Mouse (Mus musculus) limb, embryonic 12.5 days (tissue): ENCODE results near the gene Hs3st5. TPM values are rescaled to one million over a fixed set of nuclear protein-coding genes. Genes with fewer than 3 reads are reported as not detected.

ENCODE experiments used
- ATAC-seq: fragments of 200-750 bp; cut with Nextera tagmentation; 2 replicates; pipeline ENCODE4 v1.8.0; 2017; ENCODE audit warnings: low read depth, moderate TSS enrichment; ENCODE audit not compliant: insufficient number of reproducible peaks, insufficient read depth, low FRiP score, low TSS enrichment
- H3K27ac ChIP-seq: fragments of 300-500 bp; sonication (generic); 2 replicates; pipeline ENCODE4 v1.5.1; 2016; ENCODE audit warnings: mild to moderate bottlenecking, moderate library complexity
- H3K27me3 ChIP-seq: fragments of 300-500 bp; sonication (generic); 2 replicates; pipeline ENCODE4 v1.6.1; 2016; ENCODE audit warnings: mild to moderate bottlenecking, moderate library complexity
- H3K36me3 ChIP-seq: fragments of 300-500 bp; sonication (generic); 2 replicates; pipeline ENCODE4 v1.6.1; 2016; ENCODE audit warnings: mild to moderate bottlenecking, moderate library complexity
- H3K4me1 ChIP-seq: fragments of 300-500 bp; sonication (generic); replicated peaks from 2 replicates; pipeline ENCODE4 v1.6.1; 2016
- H3K4me2 ChIP-seq: fragments of 300-500 bp; sonication (generic); 2 replicates; pipeline ENCODE4 v1.6.1; 2016; ENCODE audit warnings: mild to moderate bottlenecking, moderate library complexity
- H3K4me3 ChIP-seq: fragments of 300-500 bp; sonication (generic); replicated peaks from 2 replicates; pipeline ENCODE4 v1.5.1; 2016; ENCODE audit warnings: mild to moderate bottlenecking
- H3K9ac ChIP-seq: fragments of 300-500 bp; sonication (generic); replicated peaks from 2 replicates; pipeline ENCODE4 v1.6.1; 2016; ENCODE audit warnings: mild to moderate bottlenecking, moderate library complexity
- H3K9me3 ChIP-seq: fragments of 300-500 bp; sonication (generic); 2 replicates; pipeline ENCODE4 v1.6.1; 2016; ENCODE audit warnings: mild to moderate bottlenecking, moderate library complexity
- WGBS: fragments of 180-500 bp; shearing (Covaris S2); methylation state at CpG from one replicate; pipeline ENCODE4 v1.1.7; 2016; 5-methylcytosine and 5-hydroxymethylcytosine counted together
- polyA plus RNA-seq: library from polyadenylated mRNA; unstranded; fragments of >200 nt; fragmentation: Nextera tagmentation; extraction: Ambion mirVana; gene quantifications from 2 replicates; pipeline ENCODE4 v1.2.1, GENCODE M21; 2016

Gene Hs3st5
- polyA plus RNA-seq, 1 experiment from 2014 or later: 1.4 TPM

DNA sequence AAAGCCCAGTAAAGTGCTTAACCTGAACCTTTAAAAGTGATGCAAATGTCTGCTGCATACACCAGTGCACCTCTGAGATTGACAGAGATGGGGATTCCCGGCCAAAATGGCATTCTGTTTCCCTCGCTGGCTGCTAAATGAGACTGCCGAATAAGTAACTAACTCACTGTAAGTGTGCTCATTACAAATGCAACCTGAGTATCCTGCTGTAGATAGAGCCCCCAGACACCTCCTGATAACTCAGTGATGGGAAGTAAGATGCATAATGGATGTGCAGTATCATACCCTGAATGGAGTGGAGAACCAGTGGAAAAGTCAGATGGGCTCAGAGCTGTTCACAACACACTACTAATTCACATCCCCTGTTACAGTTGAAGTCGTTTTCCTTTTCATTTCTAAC, 298.7 kb downstream of the Hs3st5 start:
- no peak overlapping the region for H3K9ac ChIP-seq
- no peak overlapping the region for H3K4me3 ChIP-seq
- no peak for ATAC-seq
- no peaks in the 10 kb centered on the region for H3K36me3 ChIP-seq
- H3K9me3 ChIP-seq: no peaks in the 10 kb centered on the region
- H3K4me2 ChIP-seq: no peak overlapping the region
- H3K27me3 ChIP-seq: no peaks in the 10 kb centered on the region
- H3K27ac ChIP-seq: no peak overlapping the region
- 0 out of 2 replicates have a peak, but pooled peaks cover 3% of the 10 kb centered on the region for H3K4me1 ChIP-seq
- 82% methylated on average over 4 of the region's 4 CpGs for WGBS

DNA sequence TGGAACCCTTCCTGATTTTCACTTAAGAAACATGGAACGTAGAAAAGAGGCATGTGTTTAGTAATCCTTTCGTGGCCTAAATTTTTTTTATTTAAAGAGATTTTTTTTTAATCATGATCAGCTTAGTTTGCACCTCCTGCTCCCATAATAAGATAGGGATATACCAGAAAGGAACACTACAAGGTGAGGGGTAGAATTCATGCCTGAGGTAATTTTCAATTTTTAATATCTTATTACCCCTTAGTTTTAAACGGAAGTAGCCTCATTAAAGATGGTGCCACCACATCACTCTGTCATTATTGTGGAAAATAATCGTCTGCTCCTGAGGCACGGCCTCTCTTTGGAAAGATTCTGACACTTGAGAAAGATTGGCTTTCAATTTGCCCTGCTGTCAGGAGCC, 299.2 kb downstream of the Hs3st5 start:
- H3K36me3 ChIP-seq: no peaks in the 10 kb centered on the region
- 75% methylated on average over 5 of the region's 5 CpGs for WGBS
- no peaks in the 10 kb centered on the region for H3K9me3 ChIP-seq
- no peak overlapping the region for H3K27ac ChIP-seq
- no peak overlapping the region for H3K9ac ChIP-seq
- H3K4me1 ChIP-seq: 0 out of 2 replicates have a peak, but pooled peaks cover 3% of the 10 kb centered on the region
- H3K4me3 ChIP-seq: no peak overlapping the region
- ATAC-seq: no peak
- no peak overlapping the region for H3K4me2 ChIP-seq
- H3K27me3 ChIP-seq: no peaks in the 10 kb centered on the region

GRCm38 (mm10) chr10:36807007-36807406, 300.4 kb downstream of the Hs3st5 start:
- ATAC-seq: no peak
- no peak overlapping the region for H3K27ac ChIP-seq
- no peak overlapping the region for H3K9ac ChIP-seq
- WGBS: 75% methylated on average over 5 of the region's 5 CpGs
- H3K4me2 ChIP-seq: no peak overlapping the region
- no peaks in the 10 kb centered on the region for H3K4me1 ChIP-seq
- H3K36me3 ChIP-seq: no peaks in the 10 kb centered on the region
- no peaks in the 10 kb centered on the region for H3K9me3 ChIP-seq
- H3K4me3 ChIP-seq: no peak overlapping the region
- H3K27me3 ChIP-seq: no peaks in the 10 kb centered on the region

GRCm38 (mm10) chr10:36818867-36819266, 312.3 kb downstream of the Hs3st5 start:
- no peak for ATAC-seq
- H3K9me3 ChIP-seq: no peaks in the 10 kb centered on the region

DNA sequence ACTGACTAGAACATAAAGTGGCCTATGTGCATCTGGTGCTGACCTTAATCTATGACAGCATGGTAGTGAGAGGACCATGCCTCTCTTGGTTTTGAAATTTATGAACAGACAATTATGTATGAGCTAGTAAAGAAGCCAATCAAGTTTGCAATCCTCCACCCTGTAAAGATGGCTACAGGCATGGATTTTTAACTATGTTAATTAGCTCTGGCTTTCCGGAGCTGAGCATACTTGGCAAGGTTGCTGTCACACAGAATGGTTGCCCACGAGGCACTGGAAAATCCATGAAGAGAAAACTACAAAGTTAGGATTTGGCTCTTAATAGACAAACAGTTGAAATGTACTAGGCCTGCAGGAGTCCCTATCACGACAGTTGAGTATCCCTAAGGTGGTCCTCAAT, 322.5 kb downstream of the Hs3st5 start:
- Histone ChIP-seq H3K27me3 (no peaks in the 10 kb centered on the region), H3K4me2 (no peak overlapping the region), H3K27ac (no peak overlapping the region), H3K9me3 (no peaks in the 10 kb centered on the region), H3K9ac (no peak overlapping the region), H3K36me3 (no peaks in the 10 kb centered on the region), H3K4me1 (no peaks in the 10 kb centered on the region), H3K4me3 (no peak overlapping the region)
- WGBS: 72% methylated on average over 3 of the region's 3 CpGs
- ATAC-seq: no peak

More at GRCm38 (mm10) chr10:36818867-36819266, 312.3 kb downstream of the Hs3st5 start:
- Histone ChIP-seq H3K4me1 (no peaks in the 10 kb centered on the region), H3K27me3 (no peaks in the 10 kb centered on the region), H3K36me3 (no peaks in the 10 kb centered on the region), H3K27ac (no peak overlapping the region), H3K9ac (no peak overlapping the region), H3K4me2 (no peak overlapping the region), H3K4me3 (no peak overlapping the region)

DNA sequence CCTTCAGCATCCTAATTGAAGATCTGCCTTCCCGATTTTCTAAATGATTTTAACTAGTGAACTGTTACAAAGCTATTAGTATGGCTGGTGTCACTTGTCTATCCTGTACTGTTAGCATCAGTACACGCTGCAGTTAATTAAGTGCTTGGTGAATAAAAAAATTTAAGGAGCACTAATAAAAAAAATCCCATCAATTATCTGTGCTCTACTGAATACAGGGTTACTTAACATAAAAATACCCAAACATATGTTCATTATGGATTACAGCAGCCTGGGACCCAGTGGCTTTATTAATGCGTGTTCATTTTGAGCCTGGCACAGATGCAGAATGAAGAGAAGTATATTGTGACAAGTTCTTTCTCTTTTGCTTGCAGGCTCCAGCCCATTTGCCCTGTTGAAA, 325.6 kb downstream of the Hs3st5 start:
- no peaks in the 10 kb centered on the region for H3K27me3 ChIP-seq
- no peak overlapping the region for H3K4me2 ChIP-seq
- ATAC-seq: no peak
- no peaks in the 10 kb centered on the region for H3K36me3 ChIP-seq
- H3K9ac ChIP-seq: no peak overlapping the region
- no peak overlapping the region for H3K4me3 ChIP-seq
- no peaks in the 10 kb centered on the region for H3K4me1 ChIP-seq
- no peaks in the 10 kb centered on the region for H3K9me3 ChIP-seq
- WGBS: 59% methylated on average over 3 of the region's 3 CpGs
- no peak overlapping the region for H3K27ac ChIP-seq

DNA sequence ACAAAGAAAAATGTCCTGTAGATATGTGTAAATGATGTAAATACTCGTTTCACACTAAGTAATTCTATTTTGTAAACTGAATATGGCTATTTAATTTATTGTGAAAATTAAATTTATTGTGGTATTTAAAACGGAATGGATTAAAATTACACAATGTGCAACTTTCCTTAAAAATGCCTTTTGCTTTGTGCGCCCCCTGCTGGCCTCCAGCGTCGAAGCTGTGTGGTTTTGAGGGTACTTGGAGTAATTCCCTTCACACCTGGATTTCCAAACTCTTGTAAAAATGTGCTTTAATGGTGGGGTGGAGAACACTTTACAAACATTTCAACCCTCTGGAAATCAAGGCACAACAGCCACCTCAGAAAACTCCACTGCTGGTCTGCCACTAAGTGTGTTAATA, 327.6 kb downstream of the Hs3st5 start:
- Histone ChIP-seq H3K27ac (no peak overlapping the region), H3K9ac (no peak overlapping the region), H3K4me2 (no peak overlapping the region), H3K9me3 (no peaks in the 10 kb centered on the region), H3K4me1 (no peaks in the 10 kb centered on the region), H3K27me3 (no peaks in the 10 kb centered on the region), H3K4me3 (no peak overlapping the region), H3K36me3 (no peaks in the 10 kb centered on the region)
- ATAC-seq: no peak
- WGBS: 18% methylated on average over 5 of the region's 5 CpGs

DNA sequence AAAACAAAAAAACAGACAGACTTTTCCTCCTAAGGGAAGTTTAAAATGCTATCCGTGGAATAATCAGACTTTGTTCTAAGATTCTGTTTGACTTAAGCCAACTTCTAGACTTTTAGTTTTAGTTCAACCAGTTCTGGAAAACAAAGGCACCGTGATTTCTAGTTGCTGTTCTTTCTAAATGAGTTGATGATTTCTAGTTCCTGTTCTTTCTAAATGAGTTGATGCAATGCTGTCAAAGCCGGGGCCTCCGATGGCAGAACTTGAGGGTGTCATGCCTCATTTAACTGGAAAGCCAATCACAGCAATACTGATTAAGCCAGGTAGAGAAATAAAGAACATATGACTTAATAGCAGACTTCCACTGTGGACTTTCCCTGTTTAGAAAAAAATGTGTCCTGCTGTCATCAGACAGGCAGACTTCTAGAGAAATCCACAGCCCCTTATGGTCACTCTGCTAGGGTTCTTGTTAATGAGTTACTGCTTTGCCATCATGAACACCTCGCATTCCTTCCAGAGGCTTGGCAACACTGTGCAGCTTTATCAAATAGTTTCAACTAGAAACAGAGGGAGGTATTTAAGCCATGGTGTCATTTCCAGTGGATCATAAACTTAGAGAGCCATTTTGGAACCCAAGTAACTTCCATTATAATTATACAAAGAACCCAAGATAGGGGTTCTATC, 329.4 kb downstream of the Hs3st5 start:
- Histone ChIP-seq H3K27ac (no peak overlapping the region), H3K9ac (no peak overlapping the region), H3K4me3 (no peak overlapping the region), H3K4me1 (no peaks in the 10 kb centered on the region), H3K27me3 (no peaks in the 10 kb centered on the region), H3K36me3 (no peaks in the 10 kb centered on the region), H3K9me3 (no peaks in the 10 kb centered on the region), H3K4me2 (no peak overlapping the region)
- no peak for ATAC-seq
- WGBS: 81% methylated on average over 5 of the region's 5 CpGs

- H3K9ac ChIP-seq: no peak overlapping the region
- H3K4me1 ChIP-seq: no peaks in the 10 kb centered on the region
- H3K4me3 ChIP-seq: no peak overlapping the region
- 73% methylated on average over 3 of the region's 3 CpGs for WGBS
- no peaks in the 10 kb centered on the region for H3K9me3 ChIP-seq
- no peak overlapping the region for H3K4me2 ChIP-seq
- no peak overlapping the region for H3K27ac ChIP-seq
- no peak for ATAC-seq
- H3K36me3 ChIP-seq: no peaks in the 10 kb centered on the region
- no peaks in the 10 kb centered on the region for H3K27me3 ChIP-seq
These were observed 343.6 kb downstream of the Hs3st5 start for GRCm38 (mm10) chr10:36850231-36850630.

DNA sequence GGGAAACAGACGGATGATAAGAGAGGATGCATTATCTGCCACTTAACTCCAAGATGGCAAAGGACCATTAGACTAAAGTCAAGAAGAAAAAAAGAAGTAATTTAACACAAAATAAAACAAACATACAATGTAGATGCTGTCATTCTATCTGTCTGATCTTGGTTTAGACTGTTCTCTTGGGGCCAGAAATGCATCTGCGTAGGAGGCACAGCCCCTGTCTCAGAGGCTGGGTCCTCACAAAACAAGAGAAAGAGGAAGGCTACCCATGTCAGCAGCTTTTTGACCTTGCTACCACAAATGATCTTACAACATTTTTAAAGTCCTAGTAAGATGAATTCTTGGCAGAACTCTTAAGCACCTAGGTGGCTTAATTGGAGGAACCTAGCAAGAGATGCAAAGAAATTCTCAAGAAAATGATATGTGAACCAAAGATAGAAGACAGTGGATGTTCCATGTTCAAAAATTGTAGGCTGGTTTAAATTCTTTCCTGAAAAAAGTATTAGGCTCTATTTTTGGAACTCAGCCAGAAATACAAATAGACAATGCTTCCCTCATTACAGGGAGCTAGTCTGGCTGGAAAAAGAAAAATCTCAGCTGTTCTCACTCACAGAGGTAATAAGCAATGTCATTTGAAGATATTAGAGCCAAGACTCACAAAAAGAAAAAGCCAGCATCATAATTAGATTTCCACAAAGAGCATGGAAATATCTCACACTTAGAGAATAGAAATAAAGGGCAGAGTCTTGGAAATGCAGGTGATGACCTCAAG, 355.7 kb downstream of the Hs3st5 start:
- H3K4me3 ChIP-seq: no peak overlapping the region
- WGBS: 92% methylated on average over 2 of the region's 2 CpGs
- no peaks in the 10 kb centered on the region for H3K27me3 ChIP-seq
- no peak for ATAC-seq
- H3K4me1 ChIP-seq: no peaks in the 10 kb centered on the region
- no peak overlapping the region for H3K27ac ChIP-seq
- H3K36me3 ChIP-seq: no peaks in the 10 kb centered on the region
- no peak overlapping the region for H3K9ac ChIP-seq
- no peak overlapping the region for H3K4me2 ChIP-seq
- no peaks in the 10 kb centered on the region for H3K9me3 ChIP-seq
